Mouse (Mus musculus): Measurements from ENCODE around the gene Ace2.

DNA sequence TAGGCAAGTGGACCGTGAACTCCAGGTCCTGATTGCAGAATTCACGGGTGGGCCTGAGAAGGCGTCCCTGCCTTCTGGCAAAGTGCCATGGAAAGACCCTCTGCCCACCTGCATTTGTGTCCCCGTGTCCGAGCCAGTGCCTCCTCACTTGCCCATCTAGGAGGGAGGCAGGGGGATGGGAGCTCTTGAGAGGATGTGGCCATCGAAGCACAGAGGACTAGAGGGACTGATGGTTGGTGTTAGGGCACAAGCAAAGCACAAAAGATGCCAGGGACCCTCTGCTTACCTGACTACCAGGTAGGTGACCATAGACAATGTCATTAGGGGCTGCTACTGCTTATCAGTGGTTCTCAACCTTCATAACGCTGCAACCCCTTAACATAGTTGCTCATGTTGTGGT, 36.9 kb upstream of the Ace2 start:
- TF ChIP-seq EP300 (IDR thresholded peaks at IDR 0.05; ENCODE audit: low read depth) (no peak), CTCF (IDR thresholded peaks at IDR 0.05; ENCODE audit: low read depth) (no peak)

Data from liver, embryonic 14.5 days (tissue).